Mouse (Mus musculus): ENCODE measurements around the gene Hs3st3b1.
A peak's percentile ranks its signal among the peaks of the same experiment; 100 is the strongest.

The Hs3st3b1 gene

GRCm38 (mm10) chr11:63922091-63922621 lies at the start of gene Hs3st3b1:
TSS of gene Hs3st3b1 (minus strand) at chr11:63922290.
- peak; percentile 41 for DNase-seq (ENCODE audit: low spot score)

- no peak for DNase-seq (ENCODE audit: low spot score)
Measured at GRCm38 (mm10) chr11:63971462-63971861, 49.4 kb upstream of the Hs3st3b1 start.

GRCm38 (mm10) chr11:63970818-63971217 lies 48.7 kb upstream of the Hs3st3b1 start:
- DNase-seq (ENCODE audit: low spot score): no peak

GRCm38 (mm10) chr11:63969205-63969910 lies 47.3 kb upstream of the Hs3st3b1 start:
- DNase-seq (ENCODE audit: low spot score): no peak

GRCm38 (mm10) chr11:63968388-63969035 lies 46.4 kb upstream of the Hs3st3b1 start:
- no peak for DNase-seq (ENCODE audit: low spot score)

GRCm38 (mm10) chr11:63967641-63968387 lies 45.7 kb upstream of the Hs3st3b1 start:
- DNase-seq (ENCODE audit: low spot score): no peak

GRCm38 (mm10) chr11:63965437-63965836 lies 43.3 kb upstream of the Hs3st3b1 start:
- no peak for DNase-seq (ENCODE audit: low spot score)

GRCm38 (mm10) chr11:63957207-63957606 lies 35.1 kb upstream of the Hs3st3b1 start:
- no peak for DNase-seq (ENCODE audit: low spot score)

GRCm38 (mm10) chr11:63956748-63957147 lies 34.7 kb upstream of the Hs3st3b1 start:
- DNase-seq (ENCODE audit: low spot score): no peak

- DNase-seq (ENCODE audit: low spot score): no peak
Measured at GRCm38 (mm10) chr11:63953887-63954286, 31.8 kb upstream of the Hs3st3b1 start.

GRCm38 (mm10) chr11:63952743-63953191 lies 30.7 kb upstream of the Hs3st3b1 start:
- no peak for DNase-seq (ENCODE audit: low spot score)

- DNase-seq (ENCODE audit: low spot score): no peak
Measured at GRCm38 (mm10) chr11:63951831-63952631, 29.9 kb upstream of the Hs3st3b1 start.

- no peak for DNase-seq (ENCODE audit: low spot score)
Measured at GRCm38 (mm10) chr11:63948371-63948770, 26.3 kb upstream of the Hs3st3b1 start.

- no peak for DNase-seq (ENCODE audit: low spot score)
Measured at GRCm38 (mm10) chr11:63947024-63947423, 24.9 kb upstream of the Hs3st3b1 start.

GRCm38 (mm10) chr11:63943947-63944346 lies 21.9 kb upstream of the Hs3st3b1 start:
- DNase-seq (ENCODE audit: low spot score): no peak

- DNase-seq (ENCODE audit: low spot score): no peak
Measured at GRCm38 (mm10) chr11:63943268-63943890, 21.3 kb upstream of the Hs3st3b1 start.

GRCm38 (mm10) chr11:63942177-63942576 lies 20.1 kb upstream of the Hs3st3b1 start:
- DNase-seq (ENCODE audit: low spot score): no peak

- no peak for DNase-seq (ENCODE audit: low spot score)
Measured at GRCm38 (mm10) chr11:63936641-63937040, 14.6 kb upstream of the Hs3st3b1 start.

- no peak for DNase-seq (ENCODE audit: low spot score)
Measured at GRCm38 (mm10) chr11:63926901-63927300, 4.8 kb upstream of the Hs3st3b1 start.

GRCm38 (mm10) chr11:63925161-63925582 lies 3.1 kb upstream of the Hs3st3b1 start:
- DNase-seq (ENCODE audit: low spot score): peak; percentile 39

GRCm38 (mm10) chr11:63924286-63924930 lies 2.3 kb upstream of the Hs3st3b1 start:
- no peak for DNase-seq (ENCODE audit: low spot score)
